Mouse (Mus musculus): ENCODE results near the gene Tmem9b. TPM values are rescaled to one million over a fixed set of nuclear protein-coding genes. Genes with fewer than 3 reads are reported as not detected.
A peak's percentile ranks its signal among the peaks of the same experiment; 100 is the strongest.

Tmem9b gene
- polyA plus RNA-seq, 1 experiment: 14.5 TPM

- Histone ChIP-seq H3K4me3 (ENCODE audit: low read depth, low read length) (no peak overlapping the region), H3K27me3 (ENCODE audit: control insufficient read depth, insufficient read depth, low read length, poor library complexity, severe bottlenecking) (no peaks in the 10 kb centered on the region), H3K36me3 (ENCODE audit: control insufficient read depth, insufficient read depth, low read length, poor library complexity, severe bottlenecking) (no peaks in the 10 kb centered on the region), H3K4me1 (ENCODE audit: control insufficient read depth, insufficient read depth, low read length) (no peaks in the 10 kb centered on the region), H3K9ac (ENCODE audit: low read depth, poor library complexity, severe bottlenecking) (no peak overlapping the region), H3K9me3 (replicated peaks; ENCODE audit: control insufficient read depth, insufficient read depth, low read length, poor library complexity, severe bottlenecking) (no peaks in the 10 kb centered on the region), H3K27ac (ENCODE audit: insufficient read depth, low read length) (no peak overlapping the region)
- TF ChIP-seq POLR2A (IDR thresholded peaks at IDR 0.05; ENCODE audit: insufficient read depth, low read length) (no peak), CTCF (IDR thresholded peaks at IDR 0.05; ENCODE audit: low read depth, low read length) (no peak), EP300 (IDR thresholded peaks at IDR 0.05; ENCODE audit: insufficient read depth, low read depth, low read length) (no peak)
Measured at GRCm38 (mm10) chr7:109790818-109791217, 38.1 kb upstream of the Tmem9b start.

- Histone ChIP-seq H3K27me3 (ENCODE audit: control insufficient read depth, insufficient read depth, low read length, poor library complexity, severe bottlenecking) (no peaks in the 10 kb centered on the region), H3K4me3 (ENCODE audit: low read depth, low read length) (no peak overlapping the region), H3K36me3 (ENCODE audit: control insufficient read depth, insufficient read depth, low read length, poor library complexity, severe bottlenecking) (no peaks in the 10 kb centered on the region), H3K9me3 (replicated peaks; ENCODE audit: control insufficient read depth, insufficient read depth, low read length, poor library complexity, severe bottlenecking) (no peaks in the 10 kb centered on the region), H3K27ac (ENCODE audit: insufficient read depth, low read length) (no peak overlapping the region), H3K9ac (ENCODE audit: low read depth, poor library complexity, severe bottlenecking) (no peak overlapping the region), H3K4me1 (ENCODE audit: control insufficient read depth, insufficient read depth, low read length) (no peaks in the 10 kb centered on the region)
- TF ChIP-seq CTCF (IDR thresholded peaks at IDR 0.05; ENCODE audit: low read depth, low read length) (no peak), POLR2A (IDR thresholded peaks at IDR 0.05; ENCODE audit: insufficient read depth, low read length) (no peak), EP300 (IDR thresholded peaks at IDR 0.05; ENCODE audit: insufficient read depth, low read depth, low read length) (no peak)
Measured at GRCm38 (mm10) chr7:109787860-109788259, 35.2 kb upstream of the Tmem9b start.

- TF ChIP-seq CTCF (IDR thresholded peaks at IDR 0.05; ENCODE audit: low read depth, low read length) (no peak), EP300 (IDR thresholded peaks at IDR 0.05; ENCODE audit: insufficient read depth, low read depth, low read length) (no peak)
- H3K36me3 ChIP-seq (ENCODE audit: control insufficient read depth, insufficient read depth, low read length, poor library complexity, severe bottlenecking): no peaks in the 10 kb centered on the region
- no peak overlapping the region for H3K27ac ChIP-seq (ENCODE audit: insufficient read depth, low read length)
- no peaks in the 10 kb centered on the region for H3K4me1 ChIP-seq (ENCODE audit: control insufficient read depth, insufficient read depth, low read length)
- H3K27me3 ChIP-seq (ENCODE audit: control insufficient read depth, insufficient read depth, low read length, poor library complexity, severe bottlenecking): peaks cover 5% of the 10 kb centered on the region
- no peak overlapping the region for H3K9ac ChIP-seq (ENCODE audit: low read depth, poor library complexity, severe bottlenecking)
- H3K4me3 ChIP-seq (ENCODE audit: low read depth, low read length): no peak overlapping the region
- H3K9me3 ChIP-seq (replicated peaks; ENCODE audit: control insufficient read depth, insufficient read depth, low read length, poor library complexity, severe bottlenecking): no peaks in the 10 kb centered on the region
Measured at GRCm38 (mm10) chr7:109783281-109783680, 30.6 kb upstream of the Tmem9b start.

GRCm38 (mm10) chr7:109781470-109782203 lies 29.0 kb upstream of the Tmem9b start, which contains the start of gene Nrip3:
Nrip3 (minus strand) TSS chr7:109782025.
- Histone ChIP-seq H3K9me3 (replicated peaks; ENCODE audit: control insufficient read depth, insufficient read depth, low read length, poor library complexity, severe bottlenecking) (no peaks in the 10 kb centered on the region), H3K27me3 (ENCODE audit: control insufficient read depth, insufficient read depth, low read length, poor library complexity, severe bottlenecking) (peaks cover 5% of the 10 kb centered on the region)

GRCm38 (mm10) chr7:109781087-109781469 lies 28.4 kb upstream of the Tmem9b start:
- Histone ChIP-seq H3K9me3 (replicated peaks; ENCODE audit: control insufficient read depth, insufficient read depth, low read length, poor library complexity, severe bottlenecking) (no peaks in the 10 kb centered on the region), H3K27ac (ENCODE audit: insufficient read depth, low read length) (no peak overlapping the region), H3K27me3 (ENCODE audit: control insufficient read depth, insufficient read depth, low read length, poor library complexity, severe bottlenecking) (peaks cover 5% of the 10 kb centered on the region), H3K36me3 (ENCODE audit: control insufficient read depth, insufficient read depth, low read length, poor library complexity, severe bottlenecking) (no peaks in the 10 kb centered on the region), H3K4me1 (ENCODE audit: control insufficient read depth, insufficient read depth, low read length) (no peaks in the 10 kb centered on the region), H3K4me3 (ENCODE audit: low read depth, low read length) (peak overlapping the region; percentile 22), H3K9ac (ENCODE audit: low read depth, poor library complexity, severe bottlenecking) (0 out of 2 replicates have a peak overlapping the region, but pooled peaks have one; percentile 16)
- TF ChIP-seq POLR2A (IDR thresholded peaks at IDR 0.05; ENCODE audit: insufficient read depth, low read length) (no peak), EP300 (IDR thresholded peaks at IDR 0.05; ENCODE audit: insufficient read depth, low read depth, low read length) (no peak), CTCF (IDR thresholded peaks at IDR 0.05; ENCODE audit: low read depth, low read length) (no peak)

More at GRCm38 (mm10) chr7:109781470-109782203, 29.0 kb upstream of the Tmem9b start, which contains the start of gene Nrip3:
- no peak for TF ChIP-seq POLR2A (IDR thresholded peaks at IDR 0.05; ENCODE audit: insufficient read depth, low read length)
- TF ChIP-seq EP300 (IDR thresholded peaks at IDR 0.05; ENCODE audit: insufficient read depth, low read depth, low read length): no peak
- no peak for TF ChIP-seq CTCF (IDR thresholded peaks at IDR 0.05; ENCODE audit: low read depth, low read length)
- Histone ChIP-seq H3K9ac (ENCODE audit: low read depth, poor library complexity, severe bottlenecking) (0 out of 2 replicates have a peak within 1 kb of the TSS, but pooled peaks have one; percentile 16), H3K4me3 (ENCODE audit: low read depth, low read length) (peak within 1 kb of the TSS; percentile 56), H3K4me1 (ENCODE audit: control insufficient read depth, insufficient read depth, low read length) (no peaks in the 10 kb centered on the region), H3K27ac (ENCODE audit: insufficient read depth, low read length) (no peak within 1 kb of the TSS), H3K36me3 (ENCODE audit: control insufficient read depth, insufficient read depth, low read length, poor library complexity, severe bottlenecking) (no peaks in the 10 kb centered on the region)

DNA sequence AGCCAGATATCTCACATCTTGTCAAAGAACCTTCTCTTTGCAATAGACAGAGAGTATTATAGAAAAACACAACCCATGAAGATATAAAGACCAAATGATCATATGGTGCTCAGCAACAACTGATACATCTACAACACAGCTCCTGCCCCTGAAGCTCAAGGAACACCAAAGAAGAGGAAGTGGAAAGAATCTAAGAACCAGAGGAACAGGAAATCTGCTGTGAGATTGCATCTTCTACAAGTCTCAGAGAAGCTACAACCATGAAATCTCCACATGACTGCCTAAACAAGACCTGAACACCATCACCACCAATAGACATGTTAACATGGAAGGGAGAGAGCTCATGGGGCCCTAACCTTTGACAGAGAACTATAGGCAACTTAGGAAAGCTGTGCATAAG lies 19.6 kb upstream of the Tmem9b start:
- no peak for TF ChIP-seq CTCF (IDR thresholded peaks at IDR 0.05; ENCODE audit: low read depth, low read length)
- no peak for TF ChIP-seq POLR2A (IDR thresholded peaks at IDR 0.05; ENCODE audit: insufficient read depth, low read length)
- no peak for TF ChIP-seq EP300 (IDR thresholded peaks at IDR 0.05; ENCODE audit: insufficient read depth, low read depth, low read length)
- no peaks in the 10 kb centered on the region for H3K4me1 ChIP-seq (ENCODE audit: control insufficient read depth, insufficient read depth, low read length)

More for the DNA sequence above, 19.6 kb upstream of the Tmem9b start:
- H3K9ac ChIP-seq (ENCODE audit: low read depth, poor library complexity, severe bottlenecking): no peak overlapping the region
- H3K27me3 ChIP-seq (ENCODE audit: control insufficient read depth, insufficient read depth, low read length, poor library complexity, severe bottlenecking): no peaks in the 10 kb centered on the region
- no peak overlapping the region for H3K27ac ChIP-seq (ENCODE audit: insufficient read depth, low read length)
- H3K36me3 ChIP-seq (ENCODE audit: control insufficient read depth, insufficient read depth, low read length, poor library complexity, severe bottlenecking): no peaks in the 10 kb centered on the region
- H3K9me3 ChIP-seq (replicated peaks; ENCODE audit: control insufficient read depth, insufficient read depth, low read length, poor library complexity, severe bottlenecking): no peaks in the 10 kb centered on the region
- H3K4me3 ChIP-seq (ENCODE audit: low read depth, low read length): no peak overlapping the region

All from ES-Bruce4 (cell line).